Mouse (Mus musculus) stomach, postnatal 0 days (tissue): ENCODE results near the gene Pold3.

ENCODE experiments used
- CTCF ChIP-seq: IDR thresholded peaks from 2 replicates; pipeline ENCODE4 v1.5.1; 2016; ENCODE audit warnings: antibody characterized with exemption, low read depth, mild to moderate bottlenecking, moderate library complexity
- EP300 ChIP-seq: optimal IDR thresholded peaks from 2 replicates; pipeline ENCODE3; 2016; ENCODE audit warnings: antibody characterized with exemption

DNA sequence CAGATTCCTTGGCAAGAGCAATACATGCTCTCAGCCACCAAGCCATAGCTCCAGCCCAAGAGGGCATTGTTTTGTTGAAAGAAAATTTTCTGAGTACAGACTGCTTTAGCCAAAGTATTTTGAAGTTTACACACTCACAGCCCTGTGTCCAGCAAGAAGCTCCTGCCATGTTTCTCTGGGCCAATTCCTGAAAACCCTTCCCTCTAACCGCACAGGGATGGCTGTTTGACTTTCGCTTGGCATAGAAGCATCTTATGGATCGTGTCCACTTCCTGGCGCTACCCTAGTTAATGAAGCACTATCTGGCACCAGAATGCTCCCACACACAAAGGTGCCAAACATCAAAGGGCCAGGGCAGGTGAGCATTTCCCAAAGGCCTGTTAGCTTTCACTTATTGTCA is 27.2 kb upstream of the Pold3 start:
- TF ChIP-seq CTCF (no peak), EP300 (no peak)
